Mouse (Mus musculus) embryonic facial prominence, embryonic 14.5 days (tissue): ENCODE data around the gene Sub1. TPM values are rescaled to one million over a fixed set of nuclear protein-coding genes. Genes with fewer than 3 reads are reported as not detected.

Experiments used
- ATAC-seq: fragments of 200-750 bp; cut with Nextera tagmentation; 2 replicates; pipeline ENCODE4 v1.8.0; 2017; ENCODE audit warnings: low read depth, moderate number of reproducible peaks, moderate TSS enrichment
- DNase-seq: peaks from one replicate; pipeline ENCODE4 v3.0.0-alpha.2; 2015; ENCODE audit warnings: low spot score
- H3K27ac ChIP-seq: fragments of 300-500 bp; sonication (generic); replicated peaks from 2 replicates; pipeline ENCODE4 v1.5.1; 2014; ENCODE audit warnings: low read depth, mild to moderate bottlenecking, low read length, moderate library complexity
- H3K27me3 ChIP-seq: fragments of 300-500 bp; sonication (generic); replicated peaks from 2 replicates; pipeline ENCODE4 v1.6.1; 2014; ENCODE audit warnings: low read length; ENCODE audit not compliant: control insufficient read depth, insufficient read depth
- H3K36me3 ChIP-seq: fragments of 300-500 bp; sonication (generic); 2 replicates; pipeline ENCODE4 v1.6.1; 2014; ENCODE audit warnings: low read length, mixed read lengths; ENCODE audit not compliant: control insufficient read depth, insufficient read depth
- H3K4me1 ChIP-seq: fragments of 300-500 bp; sonication (generic); 2 replicates; pipeline ENCODE4 v1.6.1; 2014; ENCODE audit warnings: antibody characterized with exemption, low read length; ENCODE audit not compliant: control insufficient read depth, insufficient read depth
- H3K4me2 ChIP-seq: fragments of 300-500 bp; sonication (generic); 2 replicates; pipeline ENCODE4 v1.6.1; 2014; ENCODE audit warnings: low read depth, mild to moderate bottlenecking, low read length, moderate library complexity, mixed read lengths
- H3K4me3 ChIP-seq: fragments of 300-500 bp; sonication (generic); 2 replicates; pipeline ENCODE4 v1.5.1; 2014; ENCODE audit warnings: low read depth, mild to moderate bottlenecking, low read length
- H3K9ac ChIP-seq: fragments of 300-500 bp; sonication (generic); 2 replicates; pipeline ENCODE4 v1.6.1; 2014; ENCODE audit warnings: low read depth, mild to moderate bottlenecking, low read length, moderate library complexity, mixed read lengths
- H3K9me3 ChIP-seq: fragments of 300-500 bp; sonication (generic); 2 replicates; pipeline ENCODE4 v1.6.1; 2016; ENCODE audit warnings: low read length; ENCODE audit not compliant: control insufficient read depth
- WGBS: fragments of 180-500 bp; shearing (Covaris S2); extraction: QIAGEN DNeasy Blood & Tissue Kit; methylation state at CpG from one replicate; pipeline ENCODE4 v1.1.7; 2014; 5-methylcytosine and 5-hydroxymethylcytosine counted together
- polyA plus RNA-seq: library from polyadenylated mRNA; unstranded; fragments of >200 nt; fragmentation: Nextera tagmentation; extraction: Ambion mirVana; gene quantifications from 2 replicates; pipeline ENCODE4 v1.2.1, GENCODE M21; 2014

Gene Sub1
- polyA plus RNA-seq, 1 experiment from 2014 or later = 685 TPM

DNA sequence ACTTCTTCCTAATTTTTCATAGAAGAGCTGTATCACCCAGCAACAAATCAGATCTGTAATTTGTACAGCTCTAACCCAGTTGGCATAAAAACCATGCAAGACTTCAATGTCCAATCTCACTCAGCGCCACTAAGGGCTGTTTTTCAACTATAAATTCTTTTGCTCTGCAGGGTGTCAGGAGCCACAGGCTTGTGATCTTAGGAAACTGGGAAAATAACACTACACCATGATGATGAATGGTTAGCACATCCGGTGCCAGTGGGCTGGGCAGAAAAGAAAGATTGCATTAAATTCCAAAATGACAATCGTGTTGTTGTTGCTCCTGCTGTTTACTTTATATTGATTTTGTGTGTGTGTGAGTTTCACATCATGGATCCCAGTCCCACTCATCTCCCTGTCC, 47.3 kb downstream of the Sub1 start:
- Histone ChIP-seq H3K27me3 (no peaks in the 10 kb centered on the region), H3K4me3 (no peak overlapping the region), H3K27ac (no peak overlapping the region), H3K9me3 (no peaks in the 10 kb centered on the region), H3K4me1 (no peaks in the 10 kb centered on the region), H3K9ac (no peak overlapping the region), H3K36me3 (no peaks in the 10 kb centered on the region), H3K4me2 (no peak overlapping the region)
- DNase-seq (no peak), ATAC-seq (no peak)
- 91% methylated on average over 3 of the region's 3 CpGs for WGBS

- Histone ChIP-seq H3K9ac (no peak overlapping the region), H3K27ac (no peak overlapping the region), H3K9me3 (no peaks in the 10 kb centered on the region), H3K27me3 (no peaks in the 10 kb centered on the region), H3K4me2 (no peak overlapping the region), H3K36me3 (no peaks in the 10 kb centered on the region), H3K4me3 (no peak overlapping the region), H3K4me1 (no peaks in the 10 kb centered on the region)
- DNase-seq = no peak
- ATAC-seq = no peak
- 48% methylated on average over 5 of the region's 5 CpGs for WGBS
These were observed 55.9 kb downstream of the Sub1 start for GRCm38 (mm10) chr15:11940855-11941254.

Other genes starting within 250 kb of the Sub1 start
- 5.4 and 5.9 TPM in 2 replicates for gene Npr3, start 89.7 kb downstream of the Sub1 start, polyA plus RNA-seq
- 138 and 161 TPM in 2 replicates for gene Zfr, start 120.8 kb upstream of the Sub1 start, polyA plus RNA-seq
- 15.5 and 16.0 TPM in 2 replicates for gene Mtmr12, start 208.0 kb upstream of the Sub1 start, polyA plus RNA-seq